Mouse (Mus musculus): ENCODE results near the gene Mapkapk3.

DNA sequence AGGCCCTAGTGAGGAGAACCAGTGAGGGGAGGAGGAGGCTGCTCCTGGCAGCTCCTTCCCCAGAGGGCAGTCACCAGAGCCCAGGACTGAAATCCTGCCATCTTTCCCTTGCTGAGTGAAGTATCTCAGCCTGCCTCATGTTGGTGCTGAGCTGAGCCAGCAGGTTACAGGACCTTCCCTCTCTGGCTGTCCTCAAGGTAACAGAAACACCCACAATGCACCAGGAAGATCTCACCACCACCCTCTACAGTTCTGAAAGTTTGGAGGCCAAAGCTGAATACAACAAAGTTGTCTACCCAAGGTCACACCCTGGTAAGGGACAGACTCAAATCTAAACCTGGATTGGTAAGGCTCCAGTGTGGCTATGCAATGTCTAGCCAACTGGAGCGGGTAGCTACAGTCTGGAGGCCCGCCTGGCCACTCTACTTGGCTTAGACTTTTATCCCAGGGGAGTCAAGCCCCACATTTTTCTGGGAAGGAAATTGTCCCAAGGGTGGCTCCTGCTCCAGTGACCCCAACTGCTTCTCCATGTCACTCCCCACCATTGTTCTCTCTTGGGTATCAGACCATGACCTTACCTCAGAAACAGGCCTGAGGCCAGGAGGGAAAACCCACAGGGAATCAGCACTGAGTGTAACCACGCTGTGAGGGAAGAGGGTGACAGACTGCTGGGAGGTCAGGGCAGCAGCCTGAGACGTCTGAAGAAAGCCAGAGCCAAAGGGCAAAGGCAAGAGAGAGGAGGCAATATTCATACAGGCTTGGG lies 35.3 kb upstream of the Mapkapk3 start:
- no peak for TF ChIP-seq CTCF (IDR thresholded peaks at IDR 0.05; ENCODE audit: low read depth, low read length)
- TF ChIP-seq POLR2A (IDR thresholded peaks at IDR 0.05; ENCODE audit: extremely low read depth, insufficient read depth, low read length): no peak
